Mouse (Mus musculus): ENCODE results near the gene Wbp11. TPM values are rescaled to one million over a fixed set of nuclear protein-coding genes. Genes with fewer than 3 reads are reported as not detected.
"Not testable (repeated sequence)": the region's sequence is repeated elsewhere in the genome, so short reads cannot be mapped to it uniquely, and the experiment has no call there.

Gene Wbp11
- polyA plus RNA-seq, 1 experiment: 28.3 TPM

DNA sequence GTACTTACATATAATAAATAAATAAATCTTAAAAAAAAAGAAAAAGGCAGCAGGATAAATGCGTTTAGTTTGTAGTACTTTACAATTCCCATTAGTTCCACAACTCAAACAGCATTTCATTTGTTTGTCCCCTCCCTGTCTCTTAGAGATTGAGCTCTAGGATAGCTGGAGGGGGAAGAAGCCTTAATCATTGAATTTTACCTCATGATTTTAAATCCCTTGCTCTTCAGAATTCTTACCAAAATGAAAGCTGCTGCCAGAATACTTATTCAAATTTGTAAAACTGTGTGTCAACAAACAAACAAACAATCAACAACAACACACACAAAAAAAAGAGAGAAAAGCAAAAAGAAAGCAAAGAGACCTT, 22.6 kb downstream of the Wbp11 start:
- peaks cover 13% of the 10 kb centered on the region; the same call in 1 of the 2 replicates for H3K4me1 ChIP-seq (ENCODE audit: control insufficient read depth, insufficient read depth, low read length)
- no peak overlapping the region for H3K4me3 ChIP-seq (ENCODE audit: insufficient read depth, low read depth, low read length)
- H3K36me3 ChIP-seq (ENCODE audit: control insufficient read depth, insufficient read depth, low read length): no peaks in the 10 kb centered on the region
- H3K27ac ChIP-seq (ENCODE audit: insufficient read depth, low read depth, low read length): no peak overlapping the region
- TF ChIP-seq POLR2A (IDR thresholded peaks at IDR 0.05; ENCODE audit: low read depth, low read length): no peak
- no peak for TF ChIP-seq CTCF (conservative IDR thresholded peaks at IDR 0.05; ENCODE audit: insufficient read depth, insufficient read length, low read depth, low read length)
- 85% methylated on average over 1 of the region's 1 CpGs for WGBS
- no peak for DNase-seq
- no peaks in the 10 kb centered on the region for H3K27me3 ChIP-seq (replicated peaks; ENCODE audit: control insufficient read depth, insufficient read depth, low read length)

DNA sequence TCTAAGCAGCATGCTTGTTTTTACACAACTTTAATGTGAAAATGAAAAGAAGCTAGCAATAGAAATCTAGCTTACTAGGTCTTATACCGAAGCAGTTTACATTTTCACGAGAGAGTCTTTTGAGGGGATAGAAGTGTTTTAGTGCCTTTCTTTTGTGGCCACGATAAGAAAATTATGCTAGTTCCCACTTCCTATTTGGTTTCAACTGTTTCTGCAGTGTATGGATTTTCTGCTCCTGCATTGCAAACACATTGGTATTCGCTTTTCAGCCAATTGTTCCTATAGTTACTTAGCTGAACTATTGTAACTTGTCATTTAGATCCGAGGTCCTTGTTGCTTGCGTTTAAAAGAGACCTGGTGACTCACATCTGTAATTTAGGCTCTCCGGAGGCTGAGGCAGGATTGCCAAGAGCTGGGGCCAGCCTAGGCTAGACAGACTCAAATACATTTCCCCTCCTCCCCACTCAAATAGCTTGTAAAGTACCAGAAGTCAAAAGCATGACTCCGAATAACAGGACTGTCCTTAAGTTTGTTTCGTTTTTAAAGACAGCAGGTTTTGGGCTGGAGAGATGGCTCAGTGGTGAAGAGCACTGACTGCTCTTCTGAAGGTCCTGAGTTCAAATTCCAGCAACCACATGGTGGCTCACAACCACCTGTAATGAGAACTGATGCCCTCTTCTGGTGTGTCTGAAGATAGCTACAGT, 23.2 kb downstream of the Wbp11 start:
- no peaks in the 10 kb centered on the region for H3K27me3 ChIP-seq (replicated peaks; ENCODE audit: control insufficient read depth, insufficient read depth, low read length)
- 23% methylated on average over 9 of the region's 9 CpGs for WGBS
- H3K27ac ChIP-seq (ENCODE audit: insufficient read depth, low read depth, low read length): peak overlapping the region; percentile 0; the same call in 1 of the 2 replicates
- no peak overlapping the region for H3K4me3 ChIP-seq (ENCODE audit: insufficient read depth, low read depth, low read length)
- no peak for DNase-seq
- no peaks in the 10 kb centered on the region for H3K36me3 ChIP-seq (ENCODE audit: control insufficient read depth, insufficient read depth, low read length)
- H3K4me1 ChIP-seq (ENCODE audit: control insufficient read depth, insufficient read depth, low read length): peaks cover 10% of the 10 kb centered on the region; the same call in 1 of the 2 replicates
- TF ChIP-seq CTCF (conservative IDR thresholded peaks at IDR 0.05; ENCODE audit: insufficient read depth, insufficient read length, low read depth, low read length) (no peak), POLR2A (IDR thresholded peaks at IDR 0.05; ENCODE audit: low read depth, low read length) (no peak)

DNA sequence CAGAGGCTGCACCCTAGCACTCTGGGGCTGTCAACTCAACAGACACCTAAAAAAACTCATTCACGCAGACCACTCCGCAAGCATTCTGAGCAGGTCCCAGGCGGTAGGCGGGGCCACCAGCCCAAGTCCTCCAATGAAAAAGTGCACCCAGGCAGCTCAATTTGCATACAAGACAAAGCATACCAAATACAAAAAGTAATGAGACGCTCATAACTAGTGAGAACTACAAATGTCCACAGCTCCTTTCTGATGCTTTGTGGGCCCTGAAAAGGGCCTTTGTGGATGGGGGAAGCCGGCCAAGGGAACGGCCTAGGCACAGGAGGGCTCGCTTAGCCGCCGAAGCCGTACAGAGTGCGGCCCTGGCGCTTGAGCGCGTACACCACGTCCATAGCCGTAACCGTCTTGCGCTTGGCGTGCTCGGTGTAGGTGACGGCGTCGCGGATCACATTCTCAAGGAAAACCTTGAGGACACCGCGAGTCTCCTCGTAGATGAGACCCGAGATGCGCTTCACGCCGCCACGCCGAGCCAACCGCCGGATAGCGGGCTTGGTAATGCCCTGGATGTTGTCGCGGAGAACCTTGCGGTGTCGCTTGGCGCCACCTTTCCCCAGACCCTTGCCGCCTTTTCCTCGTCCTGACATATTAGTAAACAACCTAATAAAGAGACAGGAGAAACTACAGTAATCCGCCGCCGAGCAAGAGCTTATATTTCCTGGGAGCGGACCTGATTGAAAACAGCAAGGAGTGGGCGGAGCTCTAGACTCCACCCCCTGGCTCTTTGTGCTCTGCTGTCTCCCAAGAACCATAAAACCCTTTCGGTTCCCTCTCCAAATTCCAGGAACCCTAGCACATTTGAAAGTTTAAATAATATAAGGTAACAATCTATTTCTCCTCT, 24.0 kb downstream of the Wbp11 start, which contains the start of gene Hist4h4:
TSS of gene Hist4h4 (minus strand) at position 677 of the 895 bp plus-strand sequence.
- peak within 1 kb of the TSS; percentile 99 for H3K27ac ChIP-seq (ENCODE audit: insufficient read depth, low read depth, low read length)
- TF ChIP-seq POLR2A (IDR thresholded peaks at IDR 0.05; ENCODE audit: low read depth, low read length) (peak; percentile 93), CTCF (conservative IDR thresholded peaks at IDR 0.05; ENCODE audit: insufficient read depth, insufficient read length, low read depth, low read length) (no peak)
- DNase-seq: peak; percentile 97

DNA sequence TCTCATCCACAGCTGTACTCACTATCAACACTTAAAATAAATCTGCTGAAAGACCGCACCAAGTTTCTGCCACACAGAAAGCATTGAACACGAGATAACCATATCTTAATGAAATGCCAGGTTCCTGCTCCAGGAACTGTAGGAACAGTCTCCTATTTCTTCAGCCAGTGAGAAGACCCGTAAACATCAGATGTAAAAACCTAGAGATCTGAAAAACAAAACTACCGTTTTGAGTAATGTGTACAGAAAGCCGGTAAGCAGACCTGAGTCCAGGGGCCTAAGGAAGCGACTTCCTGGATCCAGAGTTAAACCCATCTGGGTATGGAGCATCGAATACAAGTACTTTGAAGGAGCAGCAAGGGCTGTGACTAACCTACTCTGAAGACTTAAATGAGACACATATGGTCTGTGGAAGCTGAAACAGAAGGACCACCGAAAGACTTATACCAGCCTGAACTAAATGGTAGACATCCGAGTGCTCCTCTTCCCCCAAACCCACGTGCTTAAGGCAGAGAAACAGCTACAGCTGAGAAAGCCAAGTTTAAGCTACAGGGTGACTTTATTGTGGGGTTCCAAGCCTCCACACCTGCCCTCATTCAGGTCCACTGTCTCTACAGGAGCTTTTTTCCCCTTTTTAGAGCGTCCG, 24.8 kb downstream of the Wbp11 start:
- no peak for DNase-seq
- no peak for TF ChIP-seq CTCF (conservative IDR thresholded peaks at IDR 0.05; ENCODE audit: insufficient read depth, insufficient read length, low read depth, low read length)
- TF ChIP-seq POLR2A (IDR thresholded peaks at IDR 0.05; ENCODE audit: low read depth, low read length): no peak
- WGBS: 17% methylated on average over 12 of the region's 12 CpGs
- Histone ChIP-seq H3K36me3 (ENCODE audit: control insufficient read depth, insufficient read depth, low read length) (no peaks in the 10 kb centered on the region), H3K4me3 (ENCODE audit: insufficient read depth, low read depth, low read length) (peak overlapping the region; percentile 69), H3K4me1 (ENCODE audit: control insufficient read depth, insufficient read depth, low read length) (peaks cover 5% of the 10 kb centered on the region; the same call in 1 of the 2 replicates), H3K27me3 (replicated peaks; ENCODE audit: control insufficient read depth, insufficient read depth, low read length) (no peaks in the 10 kb centered on the region), H3K27ac (ENCODE audit: insufficient read depth, low read depth, low read length) (peak overlapping the region; percentile 99)

More for the DNA sequence above, 24.0 kb downstream of the Wbp11 start, which contains the start of gene Hist4h4:
- Histone ChIP-seq H3K4me3 (ENCODE audit: insufficient read depth, low read depth, low read length) (peak within 1 kb of the TSS; percentile 69), H3K27me3 (replicated peaks; ENCODE audit: control insufficient read depth, insufficient read depth, low read length) (no peaks in the 10 kb centered on the region), H3K36me3 (ENCODE audit: control insufficient read depth, insufficient read depth, low read length) (no peaks in the 10 kb centered on the region), H3K4me1 (ENCODE audit: control insufficient read depth, insufficient read depth, low read length) (peaks cover 5% of the 10 kb centered on the region; the same call in 1 of the 2 replicates)
- WGBS: under 1% methylated on average over 50 of the region's 50 CpGs

DNA sequence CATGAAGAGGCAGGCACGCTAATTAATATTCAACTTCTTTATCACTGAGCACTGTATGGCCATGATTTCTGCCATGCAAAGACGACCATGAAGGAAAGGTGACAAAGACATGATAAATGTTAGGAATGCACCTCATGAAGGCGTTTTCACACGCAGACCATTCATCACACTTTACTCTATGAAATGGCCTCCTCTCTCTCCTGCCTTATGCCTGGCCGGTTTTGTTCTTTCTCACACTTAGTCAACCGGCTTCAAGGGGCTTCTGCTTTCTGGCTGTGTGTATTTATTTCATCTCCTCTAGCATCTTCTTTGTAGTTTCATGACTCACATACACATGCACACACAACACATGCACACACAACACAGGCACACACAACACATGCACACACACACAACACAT, 26.8 kb downstream of the Wbp11 start:
- Histone ChIP-seq H3K27me3 (replicated peaks; ENCODE audit: control insufficient read depth, insufficient read depth, low read length) (no peaks in the 10 kb centered on the region), H3K36me3 (ENCODE audit: control insufficient read depth, insufficient read depth, low read length) (no peaks in the 10 kb centered on the region), H3K4me1 (ENCODE audit: control insufficient read depth, insufficient read depth, low read length) (peaks cover 5% of the 10 kb centered on the region; the same call in 1 of the 2 replicates), H3K4me3 (ENCODE audit: insufficient read depth, low read depth, low read length) (no peak overlapping the region), H3K27ac (ENCODE audit: insufficient read depth, low read depth, low read length) (no peak overlapping the region)
- TF ChIP-seq CTCF (conservative IDR thresholded peaks at IDR 0.05; ENCODE audit: insufficient read depth, insufficient read length, low read depth, low read length) (no peak), POLR2A (IDR thresholded peaks at IDR 0.05; ENCODE audit: low read depth, low read length) (no peak)
- 85% methylated on average over 6 of the region's 6 CpGs for WGBS
- no peak for DNase-seq

DNA sequence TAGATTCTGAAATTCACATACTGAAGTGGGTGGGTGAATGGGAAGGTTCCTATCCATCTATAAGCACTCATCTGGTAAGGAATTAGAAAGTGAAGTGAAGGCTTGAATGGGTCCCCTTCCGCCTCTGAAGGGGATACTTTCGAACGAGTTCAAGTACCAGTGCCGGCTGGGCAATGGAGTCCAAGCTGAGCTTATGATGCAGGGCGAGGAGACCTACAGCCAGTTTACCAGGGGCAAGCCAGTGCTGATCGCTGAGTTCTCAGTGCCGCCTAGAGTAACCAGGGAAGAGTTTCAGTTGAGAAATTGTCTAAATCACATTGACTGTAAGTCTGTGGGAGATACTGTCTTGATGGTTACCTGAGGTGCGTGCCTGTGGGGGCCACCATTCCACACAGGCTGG, 27.3 kb downstream of the Wbp11 start:
- Histone ChIP-seq H3K27me3 (replicated peaks; ENCODE audit: control insufficient read depth, insufficient read depth, low read length) (no peaks in the 10 kb centered on the region), H3K4me1 (ENCODE audit: control insufficient read depth, insufficient read depth, low read length) (peaks cover 5% of the 10 kb centered on the region; the same call in 1 of the 2 replicates), H3K36me3 (ENCODE audit: control insufficient read depth, insufficient read depth, low read length) (no peaks in the 10 kb centered on the region), H3K27ac (ENCODE audit: insufficient read depth, low read depth, low read length) (no peak overlapping the region), H3K4me3 (ENCODE audit: insufficient read depth, low read depth, low read length) (no peak overlapping the region)
- no peak for DNase-seq
- TF ChIP-seq CTCF (conservative IDR thresholded peaks at IDR 0.05; ENCODE audit: insufficient read depth, insufficient read length, low read depth, low read length) (no peak), POLR2A (IDR thresholded peaks at IDR 0.05; ENCODE audit: low read depth, low read length) (no peak)
- WGBS: 90% methylated on average over 8 of the region's 8 CpGs

DNA sequence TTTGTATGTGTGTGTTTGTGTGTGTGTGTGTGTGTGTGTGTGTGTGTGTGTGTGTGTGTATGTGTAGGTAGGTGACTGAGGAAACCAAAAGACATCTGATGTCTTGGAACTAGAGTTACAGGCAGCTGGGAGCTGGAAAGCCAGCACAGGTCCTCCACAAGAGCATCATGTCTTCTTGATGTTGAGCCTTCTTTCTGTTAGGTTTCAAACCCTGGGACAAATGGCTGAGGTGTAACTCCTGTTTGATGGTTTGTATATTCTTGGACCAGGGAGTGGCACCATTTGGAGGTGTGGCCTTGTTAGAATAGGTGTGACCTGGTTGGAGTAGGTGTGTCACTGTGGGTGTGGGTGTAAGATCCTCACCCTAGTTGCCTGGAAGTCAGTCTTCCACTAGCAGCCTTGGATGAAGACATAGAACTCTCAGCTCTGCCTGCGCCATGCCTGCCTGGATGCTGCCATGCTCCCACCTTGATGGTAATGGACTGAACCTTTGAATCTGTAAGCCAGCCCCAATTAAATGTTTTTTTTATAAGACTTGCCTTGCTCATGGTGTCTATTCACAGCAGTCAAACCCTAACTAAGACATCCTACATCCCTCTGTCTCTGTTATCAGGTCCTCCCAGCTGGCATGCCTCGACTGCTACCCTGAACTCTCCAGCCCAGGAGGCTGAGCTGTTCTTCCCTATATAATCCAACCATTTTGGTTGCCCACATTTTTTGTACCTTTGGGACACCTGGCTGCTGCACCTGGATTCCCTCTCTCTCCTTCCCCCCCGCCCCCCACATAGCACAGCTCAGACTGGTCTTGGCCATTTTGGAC, 29.9 kb downstream of the Wbp11 start:
- H3K4me1 ChIP-seq (ENCODE audit: control insufficient read depth, insufficient read depth, low read length); H3K36me3 ChIP-seq (ENCODE audit: control insufficient read depth, insufficient read depth, low read length); H3K4me3 ChIP-seq (ENCODE audit: insufficient read depth, low read depth, low read length); DNase-seq; H3K27ac ChIP-seq (ENCODE audit: insufficient read depth, low read depth, low read length); H3K27me3 ChIP-seq (replicated peaks; ENCODE audit: control insufficient read depth, insufficient read depth, low read length): not testable (repeated sequence)
- WGBS: 94% methylated on average over 3 of the region's 3 CpGs

Data from kidney, adult 2 months (tissue).